Mouse (Mus musculus) E14TG2a.4 (cell line): ENCODE data around the gene Cenpx.

Source experiments
- H3K27me3 ChIP-seq: 2 replicates; pipeline ENCODE4 v1.6.1; 2014; ENCODE audit warnings: low read length, control low read depth; ENCODE audit not compliant: insufficient read depth
- H3K36me3 ChIP-seq: 2 replicates; pipeline ENCODE4 v1.6.1; 2014; ENCODE audit warnings: low read length, control low read depth; ENCODE audit not compliant: insufficient read depth
- H3K4me1 ChIP-seq: replicated peaks from 2 replicates; pipeline ENCODE4 v1.6.1; 2014; ENCODE audit warnings: low read depth, low read length, control low read depth
- H3K4me3 ChIP-seq: replicated peaks from 2 replicates; pipeline ENCODE4 v1.5.1; 2014; ENCODE audit warnings: mild to moderate bottlenecking, low read length
- H3K9me3 ChIP-seq: 2 replicates; pipeline ENCODE4 v1.6.1; 2014; ENCODE audit warnings: low read length, control low read depth
- CTCF ChIP-seq: conservative IDR thresholded peaks from 2 replicates; pipeline ENCODE4 v1.5.1; 2014; ENCODE audit warnings: low read length
- NANOG ChIP-seq: IDR thresholded peaks from 2 replicates; pipeline ENCODE4 v1.6.1; 2014; ENCODE audit warnings: borderline replicate concordance, low read length, mixed read lengths
- POU5F1 ChIP-seq: IDR thresholded peaks from 2 replicates; pipeline ENCODE4 v1.6.1; 2014; ENCODE audit warnings: low read length, borderline replicate concordance

Gene Cenpx

DNA sequence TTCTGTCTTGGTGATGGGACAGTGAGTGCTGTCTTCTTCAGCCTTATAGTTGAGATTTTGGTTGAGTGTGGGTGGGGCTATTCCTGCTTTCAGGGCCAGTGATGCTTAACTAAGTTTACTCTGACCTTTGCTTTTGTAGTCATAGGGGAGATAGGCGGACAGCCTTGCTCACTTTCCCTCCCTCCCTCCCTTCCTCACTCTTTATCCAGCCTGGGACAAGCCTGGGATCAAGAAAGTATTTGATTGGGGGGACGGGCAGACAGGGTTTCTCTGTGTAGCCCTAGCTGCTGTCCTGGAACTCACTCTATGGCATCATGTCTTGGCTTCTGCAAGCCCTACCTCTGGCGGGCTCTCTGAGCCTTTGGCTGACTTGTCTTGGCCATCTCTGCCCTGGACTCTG lies 20.1 kb downstream of the Cenpx start:
- no peak for TF ChIP-seq NANOG
- TF ChIP-seq POU5F1 = no peak
- Histone ChIP-seq H3K27me3 (no peaks in the 10 kb centered on the region), H3K9me3 (no peaks in the 10 kb centered on the region), H3K4me3 (no peak overlapping the region), H3K36me3 (peaks cover 97% of the 10 kb centered on the region), H3K4me1 (peaks cover 76% of the 10 kb centered on the region)

DNA sequence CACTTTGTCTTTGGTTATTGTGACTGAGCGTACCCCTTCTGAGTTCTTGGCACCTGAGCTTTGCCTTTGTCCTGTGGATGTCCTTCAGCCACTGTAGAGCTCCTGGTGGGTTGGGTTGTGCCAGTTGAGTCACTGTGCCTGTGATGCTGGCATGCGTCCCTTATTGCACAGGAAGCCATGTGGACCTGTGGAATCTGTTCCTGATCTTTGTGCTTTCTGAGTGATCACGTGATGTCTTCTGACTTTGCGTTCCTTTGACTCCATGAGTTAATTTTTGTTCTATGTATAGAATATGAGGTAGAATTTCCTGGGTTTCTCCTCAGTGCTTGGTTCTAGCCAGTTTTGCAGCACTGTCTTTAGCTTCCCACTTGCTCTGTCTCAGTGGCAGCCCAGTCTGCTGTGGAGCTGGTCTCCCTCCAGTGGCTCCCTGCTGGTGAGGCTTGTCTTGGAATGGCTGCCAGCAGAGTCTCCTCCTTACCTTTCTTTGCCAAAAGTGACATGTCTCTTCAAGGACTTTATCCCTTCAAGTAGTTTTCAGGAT lies 21.0 kb downstream of the Cenpx start:
- Histone ChIP-seq H3K4me3 (no peak overlapping the region), H3K4me1 (peaks cover 71% of the 10 kb centered on the region), H3K9me3 (no peaks in the 10 kb centered on the region), H3K27me3 (no peaks in the 10 kb centered on the region), H3K36me3 (peaks cover 97% of the 10 kb centered on the region)
- TF ChIP-seq CTCF (no peak), POU5F1 (no peak), NANOG (no peak)

DNA sequence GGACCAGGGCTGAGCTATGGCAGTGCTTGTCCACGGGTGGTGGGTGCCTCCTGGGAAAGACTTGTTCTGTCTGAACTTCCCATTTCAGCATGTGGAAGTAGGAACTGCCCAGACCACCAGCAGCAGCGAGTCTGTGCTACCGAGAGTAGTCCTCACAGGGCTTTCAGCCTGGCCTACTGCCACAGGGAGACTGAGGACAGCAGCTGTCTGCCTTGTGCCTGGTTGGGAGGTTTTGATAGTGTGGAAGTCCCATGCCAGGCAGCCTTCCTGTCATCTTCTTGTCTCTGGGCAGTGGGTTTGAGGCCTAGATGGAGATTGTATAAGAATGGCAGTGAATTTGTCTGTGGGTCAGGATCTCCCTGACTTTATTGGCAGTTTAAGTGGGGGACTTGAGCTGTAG lies 24.2 kb downstream of the Cenpx start:
- H3K27me3 ChIP-seq = no peaks in the 10 kb centered on the region
- no peak for TF ChIP-seq NANOG
- TF ChIP-seq CTCF = no peak
- no peak for TF ChIP-seq POU5F1
- H3K4me1 ChIP-seq = peaks cover 66% of the 10 kb centered on the region

DNA sequence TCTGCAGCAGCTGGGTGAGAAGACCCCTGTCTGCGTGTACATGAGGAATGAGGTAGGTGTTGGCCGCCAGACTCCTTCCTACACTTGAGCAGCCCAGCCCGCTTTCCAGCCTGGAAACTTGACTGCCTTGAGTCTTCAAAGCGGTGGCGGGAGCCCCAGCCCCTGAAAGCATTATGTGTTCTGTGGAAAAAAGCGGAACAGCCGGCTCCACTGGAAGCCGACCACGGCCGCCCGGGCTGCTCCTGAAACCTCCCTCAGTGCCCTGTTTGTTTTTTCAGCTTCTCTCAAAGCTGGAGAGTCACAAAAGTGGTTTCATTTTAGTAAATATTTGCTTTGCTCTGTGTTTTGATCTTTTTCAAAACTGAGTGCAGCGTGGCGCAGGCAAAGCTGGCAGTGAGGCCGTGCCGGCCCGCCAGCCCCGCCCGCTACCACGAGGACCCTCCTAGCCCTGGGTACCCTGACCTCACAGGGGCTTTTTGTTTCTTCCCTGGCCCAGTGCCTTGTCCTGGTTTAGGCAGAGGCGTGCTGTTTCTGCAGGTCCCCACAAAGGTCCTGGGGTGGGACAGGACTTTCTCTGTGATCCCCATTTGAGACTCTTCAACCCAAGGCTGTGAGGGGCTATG lies 26.8 kb downstream of the Cenpx start:
- Histone ChIP-seq H3K4me1 (peaks cover 62% of the 10 kb centered on the region), H3K36me3 (peaks cover 97% of the 10 kb centered on the region), H3K4me3 (0 out of 2 replicates have a peak overlapping the region, but pooled peaks have one; percentile 20), H3K9me3 (no peaks in the 10 kb centered on the region), H3K27me3 (no peaks in the 10 kb centered on the region)
- TF ChIP-seq NANOG (no peak), POU5F1 (no peak), CTCF (no peak)

More for the DNA sequence above, 24.2 kb downstream of the Cenpx start:
- no peak overlapping the region for H3K4me3 ChIP-seq
- no peaks in the 10 kb centered on the region for H3K9me3 ChIP-seq
- peaks cover 97% of the 10 kb centered on the region for H3K36me3 ChIP-seq

DNA sequence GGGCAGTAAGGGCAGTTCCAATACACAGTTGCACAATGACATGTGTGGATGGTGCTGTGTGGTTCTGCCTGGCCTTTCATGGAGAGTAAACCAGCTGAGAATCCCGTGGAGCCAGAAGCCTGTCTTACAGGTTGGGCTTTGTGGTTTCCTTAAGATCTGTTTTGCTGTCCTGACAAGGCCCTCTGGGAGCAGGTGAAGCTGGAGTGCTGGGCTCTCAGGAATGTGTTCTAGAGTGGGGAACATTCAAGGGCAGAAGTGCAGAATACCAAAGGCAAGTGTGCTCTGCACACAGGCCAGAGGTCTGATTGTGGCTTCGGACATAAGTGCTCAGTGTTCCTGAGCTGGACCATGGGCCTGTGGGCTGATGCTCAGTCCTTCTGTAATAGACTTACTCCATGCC lies 28.9 kb downstream of the Cenpx start:
- Histone ChIP-seq H3K27me3 (no peaks in the 10 kb centered on the region), H3K4me3 (no peak overlapping the region), H3K9me3 (no peaks in the 10 kb centered on the region), H3K4me1 (peaks cover 59% of the 10 kb centered on the region), H3K36me3 (peaks cover 98% of the 10 kb centered on the region)
- no peak for TF ChIP-seq POU5F1
- TF ChIP-seq CTCF = no peak
- no peak for TF ChIP-seq NANOG

DNA sequence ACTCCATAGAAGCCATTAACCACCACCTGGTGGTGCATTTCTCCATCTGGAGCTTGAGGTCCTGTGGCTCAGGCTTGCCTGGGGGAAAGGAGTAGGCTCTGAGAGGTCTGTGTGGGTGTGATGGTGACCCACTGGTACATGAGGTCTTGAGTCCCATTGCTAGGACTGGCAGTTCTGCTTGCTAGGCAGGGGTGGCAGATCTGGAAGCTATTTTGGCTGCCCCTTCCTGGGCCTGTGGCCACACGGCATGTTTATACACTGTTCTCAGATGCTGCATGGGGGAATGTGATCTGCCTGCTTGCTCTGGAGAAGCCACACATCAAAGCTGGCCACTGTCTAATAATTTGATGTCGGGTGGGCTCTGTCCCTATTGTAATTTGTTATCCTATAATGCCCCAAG lies 29.5 kb downstream of the Cenpx start:
- Histone ChIP-seq H3K4me3 (no peak overlapping the region), H3K36me3 (peaks cover 98% of the 10 kb centered on the region), H3K9me3 (no peaks in the 10 kb centered on the region), H3K4me1 (peaks cover 56% of the 10 kb centered on the region), H3K27me3 (no peaks in the 10 kb centered on the region)
- TF ChIP-seq CTCF (no peak), POU5F1 (no peak), NANOG (no peak)

DNA sequence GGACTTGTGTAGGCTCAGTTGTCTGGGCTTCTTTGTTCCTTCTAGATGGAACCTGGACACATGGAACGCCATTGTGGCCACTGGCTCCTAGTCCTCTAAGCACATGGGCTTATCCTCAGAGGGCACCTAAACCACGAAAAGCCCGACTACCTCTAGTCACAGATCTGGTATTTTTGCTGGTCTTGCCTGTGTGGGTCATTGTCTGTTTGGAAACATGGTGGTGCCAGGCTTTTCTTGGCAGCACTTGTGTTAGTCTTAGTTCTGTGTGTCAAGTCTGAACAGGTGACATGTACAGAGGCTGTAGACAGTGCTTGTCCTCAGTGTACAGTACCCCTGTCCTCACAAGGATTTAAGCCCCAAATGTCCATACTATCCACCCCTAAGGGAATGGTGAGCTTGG lies 30.0 kb downstream of the Cenpx start:
- Histone ChIP-seq H3K4me1 (peaks cover 53% of the 10 kb centered on the region), H3K9me3 (no peaks in the 10 kb centered on the region), H3K4me3 (no peak overlapping the region), H3K27me3 (no peaks in the 10 kb centered on the region), H3K36me3 (peaks cover 98% of the 10 kb centered on the region)
- no peak for TF ChIP-seq CTCF
- TF ChIP-seq POU5F1 = no peak
- TF ChIP-seq NANOG = no peak

DNA sequence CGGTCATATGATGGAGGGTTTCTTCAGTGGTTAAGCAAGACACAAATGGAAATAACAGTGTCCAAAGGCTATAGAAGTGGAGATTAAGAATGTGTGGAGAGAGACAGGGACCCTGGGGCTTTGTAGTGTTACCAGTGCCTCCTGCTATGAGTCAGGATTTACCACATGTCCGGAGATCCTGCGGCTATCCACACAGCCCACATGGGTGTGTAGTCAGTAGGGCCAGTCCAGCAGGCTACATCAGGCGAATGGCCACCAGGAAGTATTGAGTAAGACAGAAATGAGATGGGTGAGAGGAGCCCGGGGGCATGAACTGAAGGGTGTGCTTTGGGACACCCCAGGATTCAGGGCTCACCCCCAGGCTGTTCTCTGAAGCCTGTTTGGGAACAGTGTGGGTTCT lies 30.9 kb downstream of the Cenpx start:
- TF ChIP-seq POU5F1 (no peak), NANOG (no peak), CTCF (no peak)
- H3K4me1 ChIP-seq = peaks cover 58% of the 10 kb centered on the region
- no peak overlapping the region for H3K4me3 ChIP-seq
- H3K9me3 ChIP-seq = no peaks in the 10 kb centered on the region
- no peaks in the 10 kb centered on the region for H3K27me3 ChIP-seq
- peaks cover 98% of the 10 kb centered on the region for H3K36me3 ChIP-seq

DNA sequence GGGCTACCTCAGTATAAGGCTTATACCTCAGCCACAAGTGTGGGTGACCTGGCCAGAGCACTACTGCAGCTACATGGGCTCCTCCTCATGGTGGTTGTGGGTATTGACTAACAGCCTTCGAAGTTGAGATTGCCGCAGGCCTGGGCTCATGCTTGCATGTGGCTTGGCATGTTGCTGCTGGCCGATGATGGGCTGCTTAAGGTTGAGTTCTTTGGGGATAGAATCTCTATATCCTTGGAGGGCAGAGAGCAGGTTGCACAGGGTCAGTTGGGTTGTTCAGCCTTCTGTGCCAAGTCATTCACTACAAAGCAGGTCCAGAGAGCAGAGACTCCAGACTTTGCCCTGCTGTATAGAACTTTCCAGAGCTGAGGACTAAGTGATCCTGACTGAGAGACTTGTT lies 33.6 kb downstream of the Cenpx start:
- peaks cover 58% of the 10 kb centered on the region for H3K4me1 ChIP-seq

More for the DNA sequence above, 33.6 kb downstream of the Cenpx start:
- no peak overlapping the region for H3K4me3 ChIP-seq
- H3K27me3 ChIP-seq = no peaks in the 10 kb centered on the region
- no peaks in the 10 kb centered on the region for H3K9me3 ChIP-seq
- TF ChIP-seq CTCF = peak; percentile 38; the same call in 1 of the 2 replicates
- no peak for TF ChIP-seq NANOG
- TF ChIP-seq POU5F1 = no peak
- peaks cover 98% of the 10 kb centered on the region for H3K36me3 ChIP-seq
